Mouse (Mus musculus) brain, embryonic 14.5 days (tissue): ENCODE data around the gene Gm17617.

Source experiments
- CTCF ChIP-seq: fragments of 200-500 bp; IDR thresholded peaks from 2 replicates; pipeline ENCODE4 v1.5.1; 2012; ENCODE audit warnings: inconsistent platforms, mild to moderate bottlenecking, moderate library complexity, borderline replicate concordance; ENCODE audit not compliant: insufficient read depth, insufficient read length; ENCODE audit errors: extremely low read depth
- POLR2A ChIP-seq: fragments of 200-500 bp; IDR thresholded peaks from 2 replicates; pipeline ENCODE4 v1.6.1; 2012; ENCODE audit warnings: mild to moderate bottlenecking, inconsistent platforms, borderline replicate concordance; ENCODE audit not compliant: poor library complexity, insufficient read depth, insufficient read length, severe bottlenecking; ENCODE audit errors: extremely low read depth

DNA sequence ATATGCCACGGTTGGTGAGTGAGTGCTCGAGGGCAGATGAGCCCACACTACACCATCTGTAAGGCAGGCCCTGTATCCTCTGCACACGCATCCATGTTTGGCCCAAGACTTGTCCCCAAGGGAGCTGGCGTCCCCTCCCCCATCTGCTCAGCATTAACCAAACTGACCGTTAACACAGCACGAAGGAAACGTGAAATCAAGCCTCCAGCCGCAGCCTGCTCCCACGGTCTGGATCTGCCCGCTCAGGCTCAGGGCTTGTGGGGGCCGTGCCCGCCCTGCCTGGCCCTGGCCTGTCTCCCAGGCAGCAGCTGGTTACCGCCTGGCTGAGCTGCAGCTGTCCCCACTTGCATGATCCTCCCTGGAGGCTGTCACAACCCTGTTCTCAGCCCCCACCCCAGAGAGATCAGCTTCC is 35.6 kb upstream of the Gm17617 start:
- no peak for TF ChIP-seq CTCF
- no peak for TF ChIP-seq POLR2A
